Mouse (Mus musculus) left cerebral cortex, postnatal 10 days (tissue): ENCODE results near the gene Brca2. TPM values are rescaled to one million over a fixed set of nuclear protein-coding genes. Genes with fewer than 3 reads are reported as not detected.

ENCODE experiments used
- DNase-seq, 2 experiments: peaks; one replicate each; pipeline ENCODE4 v3.0.0; 2021 to 2022; ENCODE audit warnings: low spot score in 2 of 2, mixed read lengths in 1 of 2; ENCODE audit errors: extremely low spot score in 1 of 2
- intact Hi-C: fragments of 180-260 bp; cut with DNase I; formaldehyde crosslinking; loops from one replicate; pipeline ENCODE4 v1.15.1; 2025
- total RNA-seq, 2 experiments: library from RNA; stranded (reverse); gene quantifications; 2 replicates each; pipeline ENCODE4 v1.2.3; 2021

Brca2 gene
- total RNA-seq, 2 experiments from 2014 or later: 9.5 to 14.6 TPM

GRCm38 (mm10) chr5:150618599-150619355 lies 96.3 kb downstream of the Brca2 start:
- no peak for DNase-seq
- intact Hi-C loops: no loop called here

Other genes with a start within 250 kb of the Brca2 start
- 1 to 10 TPM; 1.3 to 1.4 TPM for gene Zar1l, start 4.5 kb upstream of the Brca2 start, total RNA-seq
- 10 to 100 TPM; 30.7 to 33.6 TPM for gene N4bp2l1, start 74.6 kb downstream of the Brca2 start, total RNA-seq
- 10 to 100 TPM; 66.3 to 67.8 TPM for gene N4bp2l2, start 143.6 kb downstream of the Brca2 start, total RNA-seq
- gene Pds5b, start 151.1 kb downstream of the Brca2 start, total RNA-seq: 10 to 100 TPM; 72.6 to 73.5 TPM